Mouse (Mus musculus) hindbrain, postnatal 0 days (tissue): ENCODE data around the gene Rock2. TPM values are rescaled to one million over a fixed set of nuclear protein-coding genes. Genes with fewer than 3 reads are reported as not detected.

Experiments used
- ATAC-seq: fragments of 200-750 bp; cut with Nextera tagmentation; 2 replicates; pipeline ENCODE4 v1.8.0; 2017; ENCODE audit warnings: mild to moderate bottlenecking, moderate TSS enrichment, moderate library complexity
- DNase-seq: peaks from one replicate; pipeline ENCODE4 v3.0.0-alpha.2; 2015; ENCODE audit warnings: low spot score
- H3K27ac ChIP-seq: fragments of 300-500 bp; sonication (generic); 2 replicates; pipeline ENCODE4 v1.5.1; 2014; ENCODE audit warnings: mild to moderate bottlenecking
- H3K27me3 ChIP-seq: fragments of 300-500 bp; sonication (generic); 2 replicates; pipeline ENCODE4 v1.6.1; 2014; ENCODE audit warnings: low read length, mixed read lengths; ENCODE audit not compliant: insufficient read depth
- H3K36me3 ChIP-seq: fragments of 300-500 bp; sonication (generic); 2 replicates; pipeline ENCODE4 v1.6.1; 2014; ENCODE audit warnings: low read length, mixed read lengths; ENCODE audit not compliant: insufficient read depth
- H3K4me1 ChIP-seq: fragments of 300-500 bp; sonication (generic); 2 replicates; pipeline ENCODE4 v1.6.1; 2014; ENCODE audit warnings: antibody characterized with exemption, low read length, mixed read lengths; ENCODE audit not compliant: insufficient read depth
- H3K4me2 ChIP-seq: fragments of 300-500 bp; sonication (generic); 2 replicates; pipeline ENCODE4 v1.6.1; 2014; ENCODE audit warnings: low read depth, mild to moderate bottlenecking, low read length, moderate library complexity, mixed read lengths
- H3K4me3 ChIP-seq: fragments of 300-500 bp; sonication (generic); 2 replicates; pipeline ENCODE4 v1.5.1; 2014; ENCODE audit warnings: low read length
- H3K9ac ChIP-seq: fragments of 300-500 bp; sonication (generic); replicated peaks from 2 replicates; pipeline ENCODE4 v1.6.1; 2014; ENCODE audit warnings: mild to moderate bottlenecking, low read length, moderate library complexity, mixed read lengths
- H3K9me3 ChIP-seq: fragments of 300-500 bp; sonication (generic); 2 replicates; pipeline ENCODE4 v1.6.1; 2016; ENCODE audit warnings: low read length, mixed read lengths
- CTCF ChIP-seq: IDR thresholded peaks from 2 replicates; pipeline ENCODE4 v1.5.1; 2016; ENCODE audit warnings: antibody characterized with exemption, control low read depth, low read depth
- WGBS: fragments of 180-500 bp; shearing (Covaris S2); extraction: QIAGEN DNeasy Blood & Tissue Kit; methylation state at CpG from one replicate; pipeline ENCODE4 v1.1.7; 2014; 5-methylcytosine and 5-hydroxymethylcytosine counted together
- polyA plus RNA-seq: library from polyadenylated mRNA; unstranded; fragments of >200 nt; fragmentation: Nextera tagmentation; extraction: Ambion mirVana; gene quantifications from 2 replicates; pipeline ENCODE4 v1.2.1, GENCODE M21; 2015
- total RNA-seq: library from RNA; depleted of rRNA; stranded (reverse); fragments of >200 nt; gene quantifications from 2 replicates; pipeline ENCODE4 v1.2.3, GENCODE M21; 2014

Rock2 gene
- total and polyA plus RNA-seq, 2 experiments from 2014 or later, result 12.7 to 20.9 TPM

GRCm38 (mm10) chr12:16872006-16872405, 22.7 kb upstream of the Rock2 start:
- H3K27me3 ChIP-seq, result no peaks in the 10 kb centered on the region
- 0 out of 2 replicates have a peak, but pooled peaks cover 11% of the 10 kb centered on the region for H3K4me1 ChIP-seq
- no peak for TF ChIP-seq CTCF
- DNase-seq (no peak), ATAC-seq (no peak)
- H3K4me2 ChIP-seq, result no peak overlapping the region
- H3K27ac ChIP-seq, result no peak overlapping the region
- H3K9ac ChIP-seq, result no peak overlapping the region
- 100% methylated on average over 1 of the region's 1 CpGs for WGBS
- H3K36me3 ChIP-seq, result no peaks in the 10 kb centered on the region
- H3K4me3 ChIP-seq, result no peak overlapping the region
- no peaks in the 10 kb centered on the region for H3K9me3 ChIP-seq

GRCm38 (mm10) chr12:16872926-16873464, 21.7 kb upstream of the Rock2 start:
- ATAC-seq (no peak), DNase-seq (no peak)
- Histone ChIP-seq H3K27ac (no peak overlapping the region), H3K9ac (no peak overlapping the region), H3K4me2 (no peak overlapping the region), H3K27me3 (no peaks in the 10 kb centered on the region), H3K36me3 (no peaks in the 10 kb centered on the region), H3K4me1 (0 out of 2 replicates have a peak, but pooled peaks cover 11% of the 10 kb centered on the region), H3K9me3 (no peaks in the 10 kb centered on the region), H3K4me3 (no peak overlapping the region)
- WGBS, result 80% methylated on average over 7 of the region's 7 CpGs
- TF ChIP-seq CTCF, result no peak

- ATAC-seq (no peak), DNase-seq (peak; percentile 25)
- H3K36me3 ChIP-seq, result no peaks in the 10 kb centered on the region
- WGBS, result 70% methylated on average over 7 of the region's 7 CpGs
- H3K4me2 ChIP-seq, result no peak overlapping the region
- no peak overlapping the region for H3K4me3 ChIP-seq
- no peak overlapping the region for H3K9ac ChIP-seq
- TF ChIP-seq CTCF, result no peak
- H3K9me3 ChIP-seq, result no peaks in the 10 kb centered on the region
- no peaks in the 10 kb centered on the region for H3K27me3 ChIP-seq
- H3K4me1 ChIP-seq, result 0 out of 2 replicates have a peak, but pooled peaks cover 11% of the 10 kb centered on the region
- H3K27ac ChIP-seq, result no peak overlapping the region
These were observed 21.1 kb upstream of the Rock2 start for GRCm38 (mm10) chr12:16873549-16873948.

GRCm38 (mm10) chr12:16874086-16874485, 20.6 kb upstream of the Rock2 start:
- Histone ChIP-seq H3K4me3 (no peak overlapping the region), H3K4me2 (no peak overlapping the region), H3K36me3 (no peaks in the 10 kb centered on the region), H3K4me1 (0 out of 2 replicates have a peak, but pooled peaks cover 11% of the 10 kb centered on the region), H3K9ac (no peak overlapping the region), H3K9me3 (no peaks in the 10 kb centered on the region), H3K27ac (no peak overlapping the region), H3K27me3 (no peaks in the 10 kb centered on the region)
- DNase-seq (no peak), ATAC-seq (peak; percentile 13; the same call in 1 of the 2 replicates)
- 58% methylated on average over 2 of the region's 2 CpGs for WGBS
- TF ChIP-seq CTCF, result no peak

- H3K4me3 ChIP-seq, result no peak overlapping the region
- TF ChIP-seq CTCF, result no peak
- no peaks in the 10 kb centered on the region for H3K36me3 ChIP-seq
- H3K9ac ChIP-seq, result no peak overlapping the region
- no peaks in the 10 kb centered on the region for H3K9me3 ChIP-seq
- H3K4me1 ChIP-seq, result 0 out of 2 replicates have a peak, but pooled peaks cover 9% of the 10 kb centered on the region
- ATAC-seq (no peak), DNase-seq (no peak)
- no peak overlapping the region for H3K27ac ChIP-seq
- no peaks in the 10 kb centered on the region for H3K27me3 ChIP-seq
- H3K4me2 ChIP-seq, result no peak overlapping the region
- WGBS, result 72% methylated on average over 4 of the region's 4 CpGs
These were observed 19.4 kb upstream of the Rock2 start for GRCm38 (mm10) chr12:16875269-16875668.

GRCm38 (mm10) chr12:16875678-16876077, 19.0 kb upstream of the Rock2 start:
- no peaks in the 10 kb centered on the region for H3K36me3 ChIP-seq
- TF ChIP-seq CTCF, result no peak
- no peaks in the 10 kb centered on the region for H3K27me3 ChIP-seq
- no peak for ATAC-seq
- DNase-seq, result no peak
- WGBS, result 72% methylated on average over 7 of the region's 7 CpGs
- H3K9me3 ChIP-seq, result no peaks in the 10 kb centered on the region
- no peak overlapping the region for H3K9ac ChIP-seq
- no peak overlapping the region for H3K27ac ChIP-seq
- H3K4me1 ChIP-seq, result 0 out of 2 replicates have a peak, but pooled peaks cover 6% of the 10 kb centered on the region
- H3K4me2 ChIP-seq, result no peak overlapping the region
- H3K4me3 ChIP-seq, result no peak overlapping the region

- ATAC-seq (no peak), DNase-seq (no peak)
- 58% methylated on average over 3 of the region's 3 CpGs for WGBS
- TF ChIP-seq CTCF, result no peak
- 0 out of 2 replicates have a peak, but pooled peaks cover 6% of the 10 kb centered on the region for H3K4me1 ChIP-seq
- H3K4me3 ChIP-seq, result no peak overlapping the region
- no peaks in the 10 kb centered on the region for H3K36me3 ChIP-seq
- no peaks in the 10 kb centered on the region for H3K9me3 ChIP-seq
- no peak overlapping the region for H3K4me2 ChIP-seq
- H3K27ac ChIP-seq, result peak overlapping the region; percentile 22; the same call in 1 of the 2 replicates
- no peak overlapping the region for H3K9ac ChIP-seq
- H3K27me3 ChIP-seq, result no peaks in the 10 kb centered on the region
These were observed 18.0 kb upstream of the Rock2 start for GRCm38 (mm10) chr12:16876667-16877066.
